Mouse (Mus musculus) layer of hippocampus, postnatal 14 days (tissue): ENCODE data around the gene Klk12. TPM values are rescaled to one million over a fixed set of nuclear protein-coding genes. Genes with fewer than 3 reads are reported as not detected.

Experiments used
- DNase-seq, 2 experiments: peaks; one replicate each; pipeline ENCODE4 v3.0.0; 2021 to 2022; ENCODE audit warnings: low spot score in 2 of 2, mixed read lengths in 1 of 2
- long read RNA-seq, 2 experiments: library from polyadenylated mRNA; stranded (forward); transcript quantifications; one replicate each; pipeline ENCODE4 v2.0.0; 2021
- total RNA-seq, 2 experiments: library from RNA; stranded (reverse); gene quantifications; 2 replicates each; pipeline ENCODE4 v1.2.3; 2021

The Klk12 gene
- total RNA-seq = not detected
- long read RNA-seq, experiment 1 = 0 reads
- long read RNA-seq, experiment 2 = 0 reads

GRCm38 (mm10) chr7:43768597-43768996 is at the start of gene Klk12:
TSS of gene Klk12 (plus strand) at chr7:43768897.
- no peak for DNase-seq

- DNase-seq = no peak
These were observed 20.9 kb upstream of the Klk12 start for GRCm38 (mm10) chr7:43747788-43748187.

- no peak for DNase-seq
These were observed 15.9 kb upstream of the Klk12 start for GRCm38 (mm10) chr7:43752806-43753205.

- no peak for DNase-seq
These were observed 2.2 kb upstream of the Klk12 start for GRCm38 (mm10) chr7:43766484-43766883.

GRCm38 (mm10) chr7:43769636-43770035 is 939 bp downstream of the Klk12 start:
- DNase-seq = no peak

- no peak for DNase-seq
These were observed 2.0 kb downstream of the Klk12 start for GRCm38 (mm10) chr7:43770701-43771100.

- no peak for DNase-seq
These were observed 3.2 kb downstream of the Klk12 start for GRCm38 (mm10) chr7:43771916-43772315.

GRCm38 (mm10) chr7:43772901-43773300 is 4.2 kb downstream of the Klk12 start:
- DNase-seq = no peak

- no peak for DNase-seq
These were observed 5.7 kb downstream of the Klk12 start, which contains the start of gene Klk11 for GRCm38 (mm10) chr7:43774364-43774763. TSS of gene Klk11 (plus strand) at chr7:43774604.

- DNase-seq = no peak
These were observed 6.1 kb downstream of the Klk12 start for GRCm38 (mm10) chr7:43774802-43775201.

GRCm38 (mm10) chr7:43775311-43776057 is 6.8 kb downstream of the Klk12 start:
- no peak for DNase-seq

GRCm38 (mm10) chr7:43776506-43776905 is 7.8 kb downstream of the Klk12 start:
- no peak for DNase-seq

- no peak for DNase-seq
These were observed 8.7 kb downstream of the Klk12 start for GRCm38 (mm10) chr7:43777423-43777822.

- no peak for DNase-seq
These were observed 9.7 kb downstream of the Klk12 start for GRCm38 (mm10) chr7:43778176-43778970.

GRCm38 (mm10) chr7:43780241-43780640 is 11.5 kb downstream of the Klk12 start:
- DNase-seq = no peak

- DNase-seq = no peak
These were observed 12.0 kb downstream of the Klk12 start, which contains the start of gene Klk10 for GRCm38 (mm10) chr7:43780746-43781145. TSS of gene Klk10 (plus strand) at chr7:43781035.

GRCm38 (mm10) chr7:43781541-43781940 is 12.8 kb downstream of the Klk12 start:
- no peak for DNase-seq

GRCm38 (mm10) chr7:43782275-43783265 is 13.9 kb downstream of the Klk12 start:
- DNase-seq = peak; percentile 64 to 71

- DNase-seq = no peak
These were observed 16.6 kb downstream of the Klk12 start for GRCm38 (mm10) chr7:43785286-43785685.

- peak in 1 of 2 experiments; percentile 49 for DNase-seq
These were observed 19.4 kb downstream of the Klk12 start for GRCm38 (mm10) chr7:43788096-43788495.

GRCm38 (mm10) chr7:43789295-43789694 is 20.6 kb downstream of the Klk12 start:
- DNase-seq = no peak
